Mouse (Mus musculus) heart, embryonic 12.5 days (tissue): ENCODE measurements around the gene Itga9. TPM values are rescaled to one million over a fixed set of nuclear protein-coding genes. Genes with fewer than 3 reads are reported as not detected.

Experiments
- ATAC-seq: fragments of 200-750 bp; cut with Nextera tagmentation; 2 replicates; pipeline ENCODE4 v1.8.0; 2017; ENCODE audit warnings: moderate TSS enrichment, moderate library complexity; ENCODE audit not compliant: insufficient number of reproducible peaks, low FRiP score
- H3K27ac ChIP-seq: fragments of 300-500 bp; sonication (generic); 2 replicates; pipeline ENCODE4 v1.5.1; 2016; ENCODE audit warnings: mild to moderate bottlenecking, moderate library complexity; ENCODE audit not compliant: poor library complexity, severe bottlenecking
- H3K27me3 ChIP-seq: fragments of 300-500 bp; sonication (generic); replicated peaks from 2 replicates; pipeline ENCODE4 v1.6.1; 2016; ENCODE audit warnings: mild to moderate bottlenecking, moderate library complexity
- H3K36me3 ChIP-seq: fragments of 300-500 bp; sonication (generic); 2 replicates; pipeline ENCODE4 v1.6.1; 2016; ENCODE audit warnings: mild to moderate bottlenecking, moderate library complexity
- H3K4me1 ChIP-seq: fragments of 300-500 bp; sonication (generic); replicated peaks from 2 replicates; pipeline ENCODE4 v1.6.1; 2016; ENCODE audit warnings: mild to moderate bottlenecking
- H3K4me2 ChIP-seq: fragments of 300-500 bp; sonication (generic); 2 replicates; pipeline ENCODE4 v1.6.1; 2016; ENCODE audit warnings: mild to moderate bottlenecking, moderate library complexity
- H3K4me3 ChIP-seq: fragments of 300-500 bp; sonication (generic); 2 replicates; pipeline ENCODE4 v1.5.1; 2016; ENCODE audit warnings: mild to moderate bottlenecking
- H3K9ac ChIP-seq: fragments of 300-500 bp; sonication (generic); 2 replicates; pipeline ENCODE4 v1.6.1; 2016; ENCODE audit warnings: mild to moderate bottlenecking, moderate library complexity
- H3K9me3 ChIP-seq: fragments of 300-500 bp; sonication (generic); replicated peaks from 2 replicates; pipeline ENCODE4 v1.6.1; 2016; ENCODE audit warnings: mild to moderate bottlenecking, moderate library complexity
- WGBS: fragments of 180-500 bp; shearing (Covaris S2); methylation state at CpG from one replicate; pipeline ENCODE4 v1.1.7; 2016; 5-methylcytosine and 5-hydroxymethylcytosine counted together
- polyA plus RNA-seq: library from polyadenylated mRNA; unstranded; fragments of >200 nt; fragmentation: Nextera tagmentation; extraction: Ambion mirVana; gene quantifications from 2 replicates; pipeline ENCODE4 v1.2.1, GENCODE M21; 2016

Gene Itga9
- polyA plus RNA-seq, 1 experiment from 2014 or later = 21.0 TPM

- WGBS = 79% methylated on average over 8 of the region's 8 CpGs
- H3K4me1 ChIP-seq = peaks cover 16% of the 10 kb centered on the region
- H3K27me3 ChIP-seq = no peaks in the 10 kb centered on the region
- no peak overlapping the region for H3K9ac ChIP-seq
- 0 out of 2 replicates have a peak, but pooled peaks cover 3% of the 10 kb centered on the region for H3K9me3 ChIP-seq
- no peak overlapping the region for H3K4me3 ChIP-seq
- no peak for ATAC-seq
- peaks cover 18% of the 10 kb centered on the region; the same call in 1 of the 2 replicates for H3K36me3 ChIP-seq
- no peak overlapping the region for H3K4me2 ChIP-seq
- no peak overlapping the region for H3K27ac ChIP-seq
Measured at GRCm38 (mm10) chr9:118867851-118868250, 261.4 kb downstream of the Itga9 start.

- no peak overlapping the region for H3K4me3 ChIP-seq
- H3K4me1 ChIP-seq = peaks cover 12% of the 10 kb centered on the region
- H3K27me3 ChIP-seq = no peaks in the 10 kb centered on the region
- H3K36me3 ChIP-seq = peaks cover 28% of the 10 kb centered on the region; the same call in 1 of the 2 replicates
- H3K4me2 ChIP-seq = no peak overlapping the region
- H3K9me3 ChIP-seq = 0 out of 2 replicates have a peak, but pooled peaks cover 3% of the 10 kb centered on the region
- no peak overlapping the region for H3K9ac ChIP-seq
- H3K27ac ChIP-seq = no peak overlapping the region
- ATAC-seq = no peak
- WGBS = 55% methylated on average over 4 of the region's 4 CpGs
Measured at GRCm38 (mm10) chr9:118871089-118871488, 264.6 kb downstream of the Itga9 start.

- Histone ChIP-seq H3K9ac (no peak overlapping the region), H3K27me3 (no peaks in the 10 kb centered on the region), H3K4me1 (peaks cover 26% of the 10 kb centered on the region), H3K4me3 (no peak overlapping the region), H3K4me2 (no peak overlapping the region), H3K36me3 (peaks cover 33% of the 10 kb centered on the region; the same call in 1 of the 2 replicates), H3K9me3 (0 out of 2 replicates have a peak, but pooled peaks cover 3% of the 10 kb centered on the region), H3K27ac (no peak overlapping the region)
- WGBS = 84% methylated on average over 12 of the region's 12 CpGs
- no peak for ATAC-seq
Measured at GRCm38 (mm10) chr9:118873031-118873430, 266.5 kb downstream of the Itga9 start.

- Histone ChIP-seq H3K36me3 (peaks cover 37% of the 10 kb centered on the region), H3K4me2 (no peak overlapping the region), H3K9ac (no peak overlapping the region), H3K9me3 (0 out of 2 replicates have a peak, but pooled peaks cover 3% of the 10 kb centered on the region), H3K4me3 (no peak overlapping the region), H3K27me3 (no peaks in the 10 kb centered on the region), H3K4me1 (peaks cover 28% of the 10 kb centered on the region), H3K27ac (no peak overlapping the region)
- 79% methylated on average over 3 of the region's 3 CpGs for WGBS
- ATAC-seq = no peak
Measured at GRCm38 (mm10) chr9:118873596-118873995, 267.1 kb downstream of the Itga9 start.

- no peak overlapping the region for H3K27ac ChIP-seq
- WGBS = 62% methylated on average over 4 of the region's 4 CpGs
- H3K9ac ChIP-seq = no peak overlapping the region
- H3K4me3 ChIP-seq = no peak overlapping the region
- H3K4me2 ChIP-seq = no peak overlapping the region
- peaks cover 28% of the 10 kb centered on the region for H3K4me1 ChIP-seq
- H3K9me3 ChIP-seq = no peaks in the 10 kb centered on the region
- H3K27me3 ChIP-seq = no peaks in the 10 kb centered on the region
- no peak for ATAC-seq
- H3K36me3 ChIP-seq = peaks cover 34% of the 10 kb centered on the region
Measured at GRCm38 (mm10) chr9:118875705-118876104, 269.2 kb downstream of the Itga9 start.

GRCm38 (mm10) chr9:118876902-118877301 is 270.4 kb downstream of the Itga9 start:
- ATAC-seq = no peak
- H3K27ac ChIP-seq = no peak overlapping the region; the same call in 1 of the 2 replicates
- peaks cover 34% of the 10 kb centered on the region for H3K36me3 ChIP-seq
- no peaks in the 10 kb centered on the region for H3K9me3 ChIP-seq
- 56% methylated on average over 10 of the region's 10 CpGs for WGBS
- H3K27me3 ChIP-seq = no peaks in the 10 kb centered on the region
- H3K4me2 ChIP-seq = no peak overlapping the region
- H3K4me3 ChIP-seq = no peak overlapping the region
- H3K9ac ChIP-seq = no peak overlapping the region
- H3K4me1 ChIP-seq = peaks cover 28% of the 10 kb centered on the region

- Histone ChIP-seq H3K27ac (peak overlapping the region; percentile 24; the same call in 1 of the 2 replicates), H3K36me3 (peaks cover 31% of the 10 kb centered on the region), H3K9me3 (no peaks in the 10 kb centered on the region), H3K27me3 (0 out of 2 replicates have a peak, but pooled peaks cover under 1% of the 10 kb centered on the region), H3K4me1 (peaks cover 28% of the 10 kb centered on the region), H3K9ac (no peak overlapping the region), H3K4me3 (no peak overlapping the region), H3K4me2 (no peak overlapping the region)
- no peak for ATAC-seq
- 63% methylated on average over 7 of the region's 7 CpGs for WGBS
Measured at GRCm38 (mm10) chr9:118877365-118878008, 271.0 kb downstream of the Itga9 start.

GRCm38 (mm10) chr9:118878596-118878995 is 272.1 kb downstream of the Itga9 start:
- Histone ChIP-seq H3K27me3 (0 out of 2 replicates have a peak, but pooled peaks cover 3% of the 10 kb centered on the region), H3K27ac (no peak overlapping the region), H3K4me3 (no peak overlapping the region), H3K4me2 (no peak overlapping the region), H3K4me1 (peaks cover 28% of the 10 kb centered on the region), H3K9me3 (no peaks in the 10 kb centered on the region), H3K36me3 (peaks cover 21% of the 10 kb centered on the region), H3K9ac (no peak overlapping the region)
- 88% methylated on average over 11 of the region's 11 CpGs for WGBS
- ATAC-seq = no peak

GRCm38 (mm10) chr9:118881281-118881945 is 274.9 kb downstream of the Itga9 start:
- Histone ChIP-seq H3K27me3 (0 out of 2 replicates have a peak, but pooled peaks cover 3% of the 10 kb centered on the region), H3K4me1 (peaks cover 18% of the 10 kb centered on the region), H3K9ac (no peak overlapping the region), H3K4me3 (no peak overlapping the region), H3K27ac (no peak overlapping the region), H3K4me2 (no peak overlapping the region), H3K36me3 (peaks cover 13% of the 10 kb centered on the region), H3K9me3 (no peaks in the 10 kb centered on the region)
- 78% methylated on average over 7 of the region's 7 CpGs for WGBS
- no peak for ATAC-seq

GRCm38 (mm10) chr9:118881946-118882284 is 275.4 kb downstream of the Itga9 start:
- Histone ChIP-seq H3K4me1 (peaks cover 13% of the 10 kb centered on the region), H3K4me3 (no peak overlapping the region), H3K27ac (no peak overlapping the region), H3K9me3 (no peaks in the 10 kb centered on the region), H3K36me3 (peaks cover 17% of the 10 kb centered on the region), H3K27me3 (0 out of 2 replicates have a peak, but pooled peaks cover 3% of the 10 kb centered on the region), H3K9ac (no peak overlapping the region), H3K4me2 (no peak overlapping the region)
- WGBS = 84% methylated on average over 6 of the region's 6 CpGs
- ATAC-seq = no peak

GRCm38 (mm10) chr9:118883150-118883549 is 276.7 kb downstream of the Itga9 start:
- H3K4me1 ChIP-seq = 0 out of 2 replicates have a peak, but pooled peaks cover under 1% of the 10 kb centered on the region
- H3K27me3 ChIP-seq = 0 out of 2 replicates have a peak, but pooled peaks cover 3% of the 10 kb centered on the region
- WGBS = 81% methylated on average over 7 of the region's 7 CpGs
- no peak overlapping the region for H3K27ac ChIP-seq
- no peak overlapping the region for H3K4me2 ChIP-seq
- H3K9ac ChIP-seq = no peak overlapping the region
- H3K36me3 ChIP-seq = peaks cover 21% of the 10 kb centered on the region
- ATAC-seq = no peak
- H3K4me3 ChIP-seq = no peak overlapping the region
- no peaks in the 10 kb centered on the region for H3K9me3 ChIP-seq
